Mouse (Mus musculus) cerebellum, adult 2 months (tissue): Measurements from ENCODE around the gene Nme9. TPM values are rescaled to one million over a fixed set of nuclear protein-coding genes. Genes with fewer than 3 reads are reported as not detected.

Experiments
- DNase-seq, 2 experiments: peaks; one replicate each; pipeline ENCODE4 v3.0.0; 2021
- H3K27ac ChIP-seq: fragments of 200-500 bp; 2 replicates; pipeline ENCODE4 v1.5.1; 2012; ENCODE audit warnings: low read length, control low read depth, inconsistent platforms; ENCODE audit not compliant: insufficient read depth
- H3K27me3 ChIP-seq: fragments of 200-500 bp; 2 replicates; pipeline ENCODE4 v1.6.1; 2012; ENCODE audit warnings: inconsistent platforms, mild to moderate bottlenecking, low read length, moderate library complexity; ENCODE audit not compliant: control insufficient read depth, insufficient read depth
- H3K4me1 ChIP-seq: fragments of 200-500 bp; 2 replicates; pipeline ENCODE4 v1.6.1; 2011; ENCODE audit warnings: low read length; ENCODE audit not compliant: control insufficient read depth, insufficient read depth
- H3K4me3 ChIP-seq: fragments of 200-500 bp; replicated peaks from 2 replicates; pipeline ENCODE3; 2011; ENCODE audit warnings: mild to moderate bottlenecking, low read depth, low read length, control low read depth; ENCODE audit not compliant: insufficient read depth
- CTCF ChIP-seq: fragments of 200-500 bp; IDR thresholded peaks from 2 replicates; pipeline ENCODE4 v1.5.1; 2011; ENCODE audit warnings: low read depth, mild to moderate bottlenecking, control low read depth, low read length, moderate library complexity, borderline replicate concordance; ENCODE audit not compliant: insufficient read depth
- POLR2A ChIP-seq: fragments of 200-500 bp; IDR thresholded peaks from 2 replicates; pipeline ENCODE4 v1.6.1; 2011; ENCODE audit warnings: low read length, control low read depth, borderline replicate concordance; ENCODE audit not compliant: insufficient read depth
- WGBS: fragments of 180-500 bp; shearing (Covaris S2); methylation state at CpG from one replicate; pipeline ENCODE4 v1.1.7; 2018; 5-methylcytosine and 5-hydroxymethylcytosine counted together
- polyA plus RNA-seq: library from polyadenylated mRNA; depleted of rRNA; stranded (reverse); fragments of >200 nt; gene quantifications from 2 replicates; pipeline ENCODE4 v1.2.3, GENCODE M21; 2012; rRNA removed

Gene Nme9
- 0.15 and 0.49 TPM in 2 replicates for polyA plus RNA-seq

DNA sequence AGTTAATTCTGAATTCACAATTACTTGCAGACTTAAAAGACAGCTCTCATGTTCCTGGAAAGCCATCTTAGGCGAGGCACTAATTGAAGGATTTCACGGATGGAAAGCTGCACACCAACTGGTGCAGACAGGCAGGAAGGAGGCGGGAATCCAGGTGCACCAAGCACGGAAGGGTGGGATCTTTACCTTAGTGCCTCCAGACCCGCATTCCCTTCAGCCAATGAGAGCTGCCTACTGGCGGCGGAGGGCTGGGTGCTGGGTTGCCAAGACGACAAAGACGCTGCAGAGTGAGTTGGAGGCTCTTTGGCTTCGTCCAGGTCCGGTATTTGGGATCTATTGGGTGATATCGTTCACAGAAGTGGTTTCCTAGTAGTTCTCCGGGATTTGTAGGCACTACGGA, at the start of gene Nme9:
Gene Nme9, plus strand, starts transcription at position 315 of the 400 bp plus-strand sequence.
- no peak for DNase-seq
- no peak within 1 kb of the TSS for H3K4me3 ChIP-seq
- TF ChIP-seq CTCF = no peak
- TF ChIP-seq POLR2A = no peak
- H3K27ac ChIP-seq = no peak within 1 kb of the TSS
- H3K4me1 ChIP-seq = no peaks in the 10 kb centered on the region
- H3K27me3 ChIP-seq = no peaks in the 10 kb centered on the region
- 8% methylated on average over 14 of the region's 14 CpGs for WGBS

DNA sequence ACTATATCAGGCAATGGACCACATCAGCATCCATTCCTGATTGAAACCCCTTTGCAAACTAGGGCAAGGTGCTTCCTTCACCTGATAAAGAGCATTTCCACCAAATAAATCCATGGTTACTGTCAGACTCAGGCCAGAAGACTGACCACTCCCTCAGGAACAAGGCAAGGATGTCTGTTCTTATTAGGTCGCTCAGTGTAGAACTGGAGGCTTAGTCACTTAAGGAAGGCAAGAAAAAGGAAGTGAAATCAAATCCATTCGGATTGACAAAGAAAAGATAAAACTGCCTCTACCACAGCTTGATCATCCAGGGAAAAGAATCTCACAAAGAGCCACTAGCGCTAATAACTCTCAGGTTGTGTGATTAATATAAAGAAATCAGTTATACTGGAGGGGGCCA, 42.0 kb upstream of the Nme9 start:
- no peak for DNase-seq
- H3K4me1 ChIP-seq = peaks cover 2% of the 10 kb centered on the region; the same call in 1 of the 2 replicates
- H3K4me3 ChIP-seq = no peak overlapping the region
- H3K27ac ChIP-seq = no peak overlapping the region
- 90% methylated on average over 3 of the region's 3 CpGs for WGBS
- TF ChIP-seq CTCF (no peak), POLR2A (no peak)
- H3K27me3 ChIP-seq = no peaks in the 10 kb centered on the region

DNA sequence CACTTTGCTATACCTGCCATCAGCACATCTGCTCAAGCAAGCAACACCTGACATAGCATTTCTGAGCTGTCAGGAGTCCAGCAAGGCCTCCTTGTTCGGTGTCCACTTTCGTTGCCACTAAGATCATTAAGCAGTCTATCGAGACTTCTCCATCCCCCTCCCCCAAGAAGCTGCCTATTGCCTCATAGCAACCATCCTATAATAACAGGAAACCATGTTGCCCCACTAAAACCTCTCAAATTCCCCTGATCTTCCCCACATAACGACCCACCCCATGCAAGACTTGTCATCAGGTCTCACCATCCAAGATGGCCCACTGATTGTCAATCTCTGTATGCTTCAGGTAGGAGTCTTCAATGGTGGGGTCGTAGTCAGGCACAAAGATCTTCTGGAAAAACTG, 40.2 kb upstream of the Nme9 start:
- DNase-seq = no peak
- no peak overlapping the region for H3K4me3 ChIP-seq
- H3K27ac ChIP-seq = no peak overlapping the region
- H3K4me1 ChIP-seq = peaks cover 2% of the 10 kb centered on the region; the same call in 1 of the 2 replicates
- WGBS = 88% methylated on average over 5 of the region's 5 CpGs
- TF ChIP-seq CTCF = no peak
- no peak for TF ChIP-seq POLR2A
- H3K27me3 ChIP-seq = no peaks in the 10 kb centered on the region

DNA sequence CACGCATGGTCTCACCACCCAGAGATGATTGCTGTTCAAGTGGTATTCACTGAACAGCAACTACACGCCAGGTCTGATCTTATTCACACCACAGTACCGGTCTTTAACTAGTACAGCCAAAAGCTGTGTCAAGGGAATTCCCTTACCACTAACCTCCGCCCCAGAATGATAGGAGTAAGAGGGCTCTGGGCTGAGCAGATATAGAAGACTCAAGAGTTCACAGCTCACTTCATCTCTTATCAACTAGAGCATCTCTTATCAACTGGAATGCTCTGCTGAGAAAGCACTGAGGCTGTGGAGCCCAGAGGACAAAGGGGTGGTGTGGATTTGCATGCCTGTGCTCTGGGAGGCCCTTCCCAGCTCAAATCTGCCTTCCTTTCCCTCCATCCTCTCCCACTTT, 39.5 kb upstream of the Nme9 start:
- Histone ChIP-seq H3K27ac (no peak overlapping the region), H3K4me3 (no peak overlapping the region)

DNA sequence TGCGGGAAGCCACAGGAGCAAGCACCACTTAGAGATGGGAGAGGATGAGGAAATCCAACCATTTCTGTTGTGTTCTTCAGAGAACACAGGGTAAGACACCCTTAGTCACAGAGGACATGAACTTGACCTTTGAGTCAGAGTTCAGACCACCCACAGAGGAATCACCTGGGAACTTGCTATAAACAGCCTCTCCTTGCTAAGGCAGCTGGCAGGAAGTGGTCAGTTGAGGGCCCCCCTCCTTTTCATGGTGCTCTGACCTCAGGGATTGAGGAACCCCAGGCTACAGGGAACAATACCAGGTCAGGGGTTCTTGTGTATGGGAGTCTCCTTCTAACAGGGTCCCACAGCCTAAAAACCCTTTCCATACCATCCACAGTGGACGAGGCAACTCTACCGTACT, 34.5 kb upstream of the Nme9 start:
- WGBS = 87% methylated on average over 3 of the region's 3 CpGs
- DNase-seq = no peak
- Histone ChIP-seq H3K4me1 (peaks cover 13% of the 10 kb centered on the region; the same call in 1 of the 2 replicates), H3K27me3 (no peaks in the 10 kb centered on the region), H3K4me3 (no peak overlapping the region), H3K27ac (no peak overlapping the region)
- TF ChIP-seq CTCF = no peak

More for the DNA sequence above, 39.5 kb upstream of the Nme9 start:
- peaks cover 2% of the 10 kb centered on the region; the same call in 1 of the 2 replicates for H3K4me1 ChIP-seq
- H3K27me3 ChIP-seq = no peaks in the 10 kb centered on the region
- no peak for DNase-seq
- TF ChIP-seq POLR2A (no peak), CTCF (no peak)
- 93% methylated on average over 4 of the region's 4 CpGs for WGBS

DNA sequence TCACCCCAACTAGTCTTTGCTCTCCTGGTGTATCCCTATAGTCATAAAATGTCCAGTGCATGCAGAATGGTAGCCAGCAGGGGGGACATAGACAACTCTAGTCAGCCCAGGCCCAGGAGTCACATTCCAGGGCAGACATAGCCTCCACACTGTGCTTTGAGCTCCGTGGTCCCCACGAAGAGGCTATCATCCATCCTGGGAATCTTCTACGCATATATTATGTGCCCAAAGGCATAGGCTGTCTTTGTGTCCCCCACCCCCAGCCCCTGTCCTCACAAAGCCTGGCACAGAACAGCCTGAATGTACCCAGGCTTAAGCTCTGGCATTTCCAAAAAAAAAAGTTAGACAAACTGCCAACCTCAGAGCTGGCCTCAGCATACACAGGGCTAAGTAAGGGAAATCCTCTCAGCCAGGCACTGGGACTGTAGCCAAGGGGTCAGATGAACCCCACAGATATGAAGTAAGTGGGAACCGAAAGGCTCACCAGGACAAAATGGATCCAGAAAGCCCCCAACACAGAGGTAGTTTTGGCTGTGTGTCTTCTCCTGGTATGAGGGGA, 33.9 kb upstream of the Nme9 start:
- DNase-seq = peak in 1 of 2 experiments; percentile 35
- TF ChIP-seq CTCF (no peak), POLR2A (no peak)
- Histone ChIP-seq H3K27ac (no peak overlapping the region), H3K4me3 (no peak overlapping the region), H3K4me1 (peaks cover 13% of the 10 kb centered on the region; the same call in 1 of the 2 replicates), H3K27me3 (no peaks in the 10 kb centered on the region)
- 39% methylated on average over 4 of the region's 4 CpGs for WGBS

DNA sequence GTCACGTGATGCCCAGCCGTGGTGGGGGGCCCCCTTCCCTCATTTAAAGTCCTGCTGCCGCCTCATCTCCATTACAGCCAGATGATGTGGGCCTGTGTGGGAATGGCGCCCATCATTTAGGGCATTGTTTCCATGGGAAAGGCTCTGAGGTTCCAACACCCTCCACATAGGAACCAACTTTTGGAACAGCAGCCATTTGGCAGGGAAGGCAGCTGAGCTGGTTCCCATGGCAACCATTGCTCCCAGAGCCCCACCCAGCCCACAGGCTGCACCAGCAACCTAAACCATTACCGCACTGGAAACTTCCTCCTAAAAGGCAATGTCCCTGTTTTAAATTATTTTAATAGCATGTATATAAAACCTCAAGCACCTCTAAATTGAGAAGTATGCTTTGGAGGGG, 32.9 kb upstream of the Nme9 start:
- WGBS = 32% methylated on average over 5 of the region's 5 CpGs
- TF ChIP-seq POLR2A = no peak
- TF ChIP-seq CTCF = no peak
- H3K4me1 ChIP-seq = peaks cover 11% of the 10 kb centered on the region; the same call in 1 of the 2 replicates
- no peaks in the 10 kb centered on the region for H3K27me3 ChIP-seq
- peak in 1 of 2 experiments; percentile 47 for DNase-seq
- no peak overlapping the region for H3K27ac ChIP-seq
- H3K4me3 ChIP-seq = no peak overlapping the region

DNA sequence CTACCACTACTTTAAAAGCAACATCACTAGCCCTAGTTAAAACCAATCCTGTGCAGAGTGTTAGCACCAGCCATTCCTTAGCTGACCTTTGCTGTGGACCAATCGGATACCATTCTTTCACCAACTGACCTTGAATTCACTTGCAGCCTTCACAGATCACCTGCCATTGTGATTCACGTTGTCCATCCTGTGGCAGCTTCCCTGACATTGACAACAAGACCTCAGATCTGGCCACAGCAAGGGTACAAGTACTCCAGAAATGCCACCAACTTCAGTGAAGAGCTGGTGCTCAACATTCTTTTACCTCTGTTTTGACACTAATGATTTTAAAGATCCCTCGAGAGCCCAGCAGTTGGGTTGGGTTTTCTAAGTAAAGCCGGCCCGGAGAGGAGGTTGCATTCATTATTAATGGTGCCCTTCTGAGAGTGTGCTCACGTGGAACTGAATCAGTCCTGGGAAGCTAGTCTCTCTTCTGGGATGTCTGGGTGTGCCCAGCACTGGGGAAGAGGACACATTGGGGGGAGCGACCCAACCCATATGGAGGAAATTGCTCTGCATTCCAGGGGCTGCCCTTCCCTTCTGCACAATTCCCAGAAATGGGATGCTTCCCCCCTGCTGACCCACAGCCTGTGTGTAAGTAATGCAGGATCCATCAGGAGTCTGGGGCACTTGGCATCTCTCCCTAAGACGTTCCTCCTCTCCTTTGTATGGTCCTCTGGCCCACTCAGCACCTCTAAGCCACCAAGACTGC, 31.1 kb upstream of the Nme9 start:
- no peak overlapping the region for H3K4me3 ChIP-seq
- DNase-seq = no peak
- TF ChIP-seq CTCF (no peak), POLR2A (no peak)
- no peaks in the 10 kb centered on the region for H3K27me3 ChIP-seq
- H3K27ac ChIP-seq = no peak overlapping the region
- WGBS = 82% methylated on average over 8 of the region's 8 CpGs
- H3K4me1 ChIP-seq = peaks cover 11% of the 10 kb centered on the region; the same call in 1 of the 2 replicates
